Mouse (Mus musculus) limb, embryonic 11.5 days (tissue): ENCODE measurements around the gene Wnt5b. TPM values are rescaled to one million over a fixed set of nuclear protein-coding genes. Genes with fewer than 3 reads are reported as not detected.

Experiments
- ATAC-seq: fragments of 200-750 bp; cut with Nextera tagmentation; 2 replicates; pipeline ENCODE4 v1.8.0; 2017; ENCODE audit warnings: low read depth; ENCODE audit not compliant: insufficient number of reproducible peaks, low FRiP score, low TSS enrichment
- DNase-seq: peaks from one replicate; pipeline ENCODE4 v3.0.0-alpha.2; 2015; ENCODE audit warnings: low spot score
- H3K27ac ChIP-seq: fragments of 300-500 bp; sonication (generic); replicated peaks from 2 replicates; pipeline ENCODE4 v1.5.1; 2014; ENCODE audit warnings: low read depth, mild to moderate bottlenecking, low read length
- H3K27me3 ChIP-seq: fragments of 300-500 bp; sonication (generic); 2 replicates; pipeline ENCODE4 v1.6.1; 2014; ENCODE audit warnings: mild to moderate bottlenecking, low read length, mixed read lengths; ENCODE audit not compliant: control insufficient read depth, insufficient read depth
- H3K36me3 ChIP-seq: fragments of 300-500 bp; sonication (generic); 2 replicates; pipeline ENCODE4 v1.6.1; 2014; ENCODE audit warnings: mild to moderate bottlenecking, low read length, moderate library complexity, mixed read lengths; ENCODE audit not compliant: control insufficient read depth, insufficient read depth
- H3K4me1 ChIP-seq: fragments of 300-500 bp; sonication (generic); 2 replicates; pipeline ENCODE4 v1.6.1; 2014; ENCODE audit warnings: low read length, mixed read lengths; ENCODE audit not compliant: control insufficient read depth, insufficient read depth
- H3K4me2 ChIP-seq: fragments of 300-500 bp; sonication (generic); 2 replicates; pipeline ENCODE4 v1.6.1; 2014; ENCODE audit warnings: low read depth, mild to moderate bottlenecking, moderate library complexity; ENCODE audit not compliant: severe bottlenecking
- H3K4me3 ChIP-seq: fragments of 300-500 bp; sonication (generic); 2 replicates; pipeline ENCODE4 v1.5.1; 2014; ENCODE audit warnings: low read depth, low read length
- H3K9ac ChIP-seq: fragments of 300-500 bp; sonication (generic); 2 replicates; pipeline ENCODE4 v1.6.1; 2014; ENCODE audit warnings: mild to moderate bottlenecking, low read length
- H3K9me3 ChIP-seq: fragments of 300-500 bp; sonication (generic); 2 replicates; pipeline ENCODE4 v1.6.1; 2016; ENCODE audit warnings: low read length; ENCODE audit not compliant: control insufficient read depth
- WGBS: fragments of 180-500 bp; shearing (Covaris S2); extraction: QIAGEN DNeasy Blood & Tissue Kit; methylation state at CpG from one replicate; pipeline ENCODE4 v1.1.7; 2014; 5-methylcytosine and 5-hydroxymethylcytosine counted together
- polyA plus RNA-seq: library from polyadenylated mRNA; unstranded; fragments of >200 nt; fragmentation: Nextera tagmentation; extraction: Ambion mirVana; gene quantifications from 2 replicates; pipeline ENCODE4 v1.2.1, GENCODE M21; 2014

Wnt5b gene
- polyA plus RNA-seq, 1 experiment from 2014 or later: 17.1 TPM

GRCm38 (mm10) chr6:119502031-119502430, 42.1 kb downstream of the Wnt5b start:
- H3K4me3 ChIP-seq: no peak overlapping the region
- 75% methylated on average over 9 of the region's 9 CpGs for WGBS
- H3K9ac ChIP-seq: no peak overlapping the region
- H3K4me2 ChIP-seq: no peak overlapping the region
- no peaks in the 10 kb centered on the region for H3K9me3 ChIP-seq
- H3K36me3 ChIP-seq: no peaks in the 10 kb centered on the region
- ATAC-seq: no peak
- no peak for DNase-seq
- H3K27me3 ChIP-seq: no peaks in the 10 kb centered on the region
- 0 out of 2 replicates have a peak overlapping the region, but pooled peaks have one; percentile 21 for H3K27ac ChIP-seq
- H3K4me1 ChIP-seq: peaks cover 4% of the 10 kb centered on the region; the same call in 1 of the 2 replicates

DNA sequence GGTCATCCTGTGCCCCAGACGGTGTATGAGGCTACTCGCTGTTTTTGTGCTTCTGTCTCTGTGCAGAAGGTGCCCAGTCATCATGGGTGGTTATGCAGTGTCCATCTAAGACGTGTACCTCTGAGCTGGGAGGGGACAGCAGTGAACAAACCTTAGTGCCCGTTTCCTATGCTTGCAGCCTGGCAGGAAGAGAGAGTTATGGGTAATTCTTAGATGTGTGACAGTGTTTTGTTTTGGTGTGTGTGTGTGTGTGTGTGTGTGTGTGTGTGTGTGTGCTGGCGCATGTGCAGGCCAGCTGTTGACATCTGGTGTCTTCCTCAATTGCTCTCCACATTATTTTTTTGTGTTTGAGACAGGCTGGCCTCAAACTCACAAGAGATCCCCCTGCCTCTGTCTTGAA, 44.1 kb downstream of the Wnt5b start:
- 60% methylated on average over 5 of the region's 5 CpGs for WGBS
- H3K36me3 ChIP-seq: no peaks in the 10 kb centered on the region
- H3K4me3 ChIP-seq: no peak overlapping the region
- no peak overlapping the region for H3K9ac ChIP-seq
- no peak overlapping the region for H3K4me2 ChIP-seq
- H3K27me3 ChIP-seq: no peaks in the 10 kb centered on the region
- DNase-seq (no peak), ATAC-seq (no peak)
- H3K9me3 ChIP-seq: no peaks in the 10 kb centered on the region
- H3K27ac ChIP-seq: no peak overlapping the region
- peaks cover 4% of the 10 kb centered on the region; the same call in 1 of the 2 replicates for H3K4me1 ChIP-seq

DNA sequence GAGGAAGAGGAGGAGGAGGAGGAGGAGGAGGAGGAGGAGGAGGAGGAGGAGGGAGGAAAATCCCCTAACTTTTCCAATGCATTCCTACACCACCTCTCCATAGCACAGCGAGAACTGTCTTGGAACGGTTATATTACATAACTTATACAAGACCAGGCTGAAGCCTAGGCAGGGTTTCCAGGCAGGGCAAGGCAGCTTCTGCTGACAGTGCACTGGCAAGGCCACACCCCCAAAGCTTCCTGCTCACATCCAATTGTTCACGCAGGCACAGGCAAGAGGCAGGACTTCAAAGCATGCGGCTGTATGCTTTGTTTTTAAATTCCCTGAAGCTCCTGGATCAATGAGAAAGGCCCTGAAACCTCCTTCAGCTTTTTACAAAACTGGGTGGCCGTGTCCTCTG, 44.9 kb downstream of the Wnt5b start:
- WGBS: 24% methylated on average over 5 of the region's 5 CpGs
- Histone ChIP-seq H3K9ac (no peak overlapping the region), H3K27ac (no peak overlapping the region), H3K4me1 (peaks cover 4% of the 10 kb centered on the region; the same call in 1 of the 2 replicates), H3K4me3 (no peak overlapping the region), H3K4me2 (no peak overlapping the region), H3K9me3 (no peaks in the 10 kb centered on the region), H3K27me3 (no peaks in the 10 kb centered on the region), H3K36me3 (no peaks in the 10 kb centered on the region)
- DNase-seq (no peak), ATAC-seq (no peak)

GRCm38 (mm10) chr6:119492630-119493014, 51.5 kb downstream of the Wnt5b start:
- DNase-seq (no peak), ATAC-seq (no peak)
- no peak overlapping the region for H3K4me2 ChIP-seq
- H3K4me3 ChIP-seq: no peak overlapping the region
- H3K27ac ChIP-seq: no peak overlapping the region
- no peaks in the 10 kb centered on the region for H3K27me3 ChIP-seq
- no peak overlapping the region for H3K9ac ChIP-seq
- no peaks in the 10 kb centered on the region for H3K9me3 ChIP-seq
- no peaks in the 10 kb centered on the region for H3K4me1 ChIP-seq
- WGBS: 26% methylated on average over 7 of the region's 7 CpGs
- no peaks in the 10 kb centered on the region for H3K36me3 ChIP-seq

DNA sequence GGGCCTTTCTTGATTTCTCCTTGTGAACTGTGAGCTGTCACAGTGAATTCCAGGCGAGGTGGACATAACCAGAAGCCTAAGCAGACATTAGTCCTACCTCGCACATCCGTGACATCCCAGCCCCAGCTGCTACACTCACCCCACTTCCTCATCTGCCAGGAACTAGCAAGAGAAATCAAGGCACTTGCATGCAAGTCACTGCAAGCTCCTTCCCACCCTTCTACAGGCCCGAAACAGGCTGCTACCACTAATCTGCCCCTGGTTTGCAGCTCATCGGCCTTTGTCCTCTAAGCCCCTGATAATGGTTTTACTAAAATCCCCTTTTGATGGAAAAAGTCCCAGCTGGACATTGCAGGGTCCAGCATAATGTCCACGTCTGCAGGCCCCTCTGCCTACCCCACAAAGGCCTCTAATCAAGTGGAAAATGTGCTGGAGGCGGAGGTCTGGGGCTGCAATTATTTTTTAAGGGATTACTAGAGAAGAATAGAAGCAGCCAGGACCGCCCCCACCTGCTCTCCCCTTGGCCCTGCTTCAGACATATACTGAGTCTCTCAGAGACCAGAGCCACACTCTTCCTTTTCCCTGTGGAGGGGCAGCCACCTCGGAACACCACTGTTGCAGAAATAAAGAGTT, 52.0 kb downstream of the Wnt5b start:
- Histone ChIP-seq H3K4me3 (no peak overlapping the region), H3K9me3 (no peaks in the 10 kb centered on the region), H3K36me3 (no peaks in the 10 kb centered on the region), H3K9ac (no peak overlapping the region), H3K4me1 (no peaks in the 10 kb centered on the region), H3K27me3 (no peaks in the 10 kb centered on the region), H3K4me2 (no peak overlapping the region), H3K27ac (no peak overlapping the region)
- WGBS: 54% methylated on average over 9 of the region's 9 CpGs
- ATAC-seq (no peak), DNase-seq (no peak)

DNA sequence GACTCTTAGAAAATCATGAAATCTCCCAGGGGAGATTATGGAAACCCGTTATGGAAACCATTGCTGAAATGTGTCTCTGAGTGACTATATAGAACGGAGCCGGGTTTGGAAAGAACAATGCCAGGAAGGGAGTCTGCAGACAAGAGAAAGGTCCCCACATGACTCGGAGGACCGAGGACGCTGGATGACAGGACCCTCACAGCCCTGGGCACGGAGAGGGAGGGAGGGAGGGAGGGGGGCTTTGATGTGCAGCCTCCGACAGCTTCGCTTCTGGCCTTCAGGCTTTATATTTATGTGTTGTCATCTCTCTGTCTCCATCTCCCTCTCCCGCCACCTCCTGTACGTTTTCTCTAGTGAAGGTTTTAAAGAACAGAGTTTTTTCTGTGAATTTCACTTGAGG, 53.1 kb downstream of the Wnt5b start:
- DNase-seq (no peak), ATAC-seq (no peak)
- Histone ChIP-seq H3K4me1 (no peaks in the 10 kb centered on the region), H3K9me3 (no peaks in the 10 kb centered on the region), H3K36me3 (no peaks in the 10 kb centered on the region), H3K27me3 (no peaks in the 10 kb centered on the region), H3K4me2 (no peak overlapping the region), H3K4me3 (no peak overlapping the region), H3K9ac (no peak overlapping the region), H3K27ac (no peak overlapping the region)
- WGBS: 54% methylated on average over 11 of the region's 11 CpGs

GRCm38 (mm10) chr6:119490549-119490948, 53.6 kb downstream of the Wnt5b start:
- no peak overlapping the region for H3K4me2 ChIP-seq
- no peak overlapping the region for H3K4me3 ChIP-seq
- H3K9me3 ChIP-seq: no peaks in the 10 kb centered on the region
- no peaks in the 10 kb centered on the region for H3K4me1 ChIP-seq
- DNase-seq (no peak), ATAC-seq (no peak)
- no peaks in the 10 kb centered on the region for H3K36me3 ChIP-seq
- no peak overlapping the region for H3K27ac ChIP-seq
- WGBS: 48% methylated on average over 11 of the region's 11 CpGs
- H3K9ac ChIP-seq: no peak overlapping the region
- no peaks in the 10 kb centered on the region for H3K27me3 ChIP-seq

DNA sequence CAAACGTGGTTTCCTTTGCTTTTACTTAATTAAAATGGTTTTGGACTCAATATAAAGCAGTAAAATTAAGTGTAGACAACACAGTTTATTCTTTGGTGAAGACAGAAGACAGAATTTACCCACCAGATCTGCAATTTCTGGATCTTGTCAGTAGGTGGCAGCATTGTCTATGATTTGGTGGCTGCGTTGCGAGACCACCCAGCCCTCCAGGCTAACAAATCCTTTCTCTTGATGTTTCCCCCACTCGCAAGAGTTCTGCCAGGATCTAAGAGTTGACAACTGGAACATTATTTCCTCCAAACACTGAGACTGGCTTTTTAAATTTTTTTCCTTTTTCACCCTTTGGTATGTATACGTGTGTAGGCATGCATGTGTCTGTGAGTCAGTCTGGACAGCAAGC, 54.4 kb downstream of the Wnt5b start:
- Histone ChIP-seq H3K27ac (no peak overlapping the region), H3K27me3 (no peaks in the 10 kb centered on the region), H3K4me2 (no peak overlapping the region), H3K36me3 (no peaks in the 10 kb centered on the region), H3K9ac (no peak overlapping the region), H3K4me3 (no peak overlapping the region), H3K9me3 (no peaks in the 10 kb centered on the region), H3K4me1 (peaks cover under 1% of the 10 kb centered on the region; the same call in 1 of the 2 replicates)
- 13% methylated on average over 5 of the region's 5 CpGs for WGBS
- ATAC-seq: no peak
- peak; percentile 84 for DNase-seq

- no peak for DNase-seq
- Histone ChIP-seq H3K27ac (no peak overlapping the region), H3K27me3 (no peaks in the 10 kb centered on the region), H3K36me3 (peaks cover 3% of the 10 kb centered on the region), H3K4me1 (peaks cover 16% of the 10 kb centered on the region), H3K9me3 (no peaks in the 10 kb centered on the region), H3K4me2 (no peak overlapping the region), H3K9ac (no peak overlapping the region), H3K4me3 (no peak overlapping the region)
- 92% methylated on average over 9 of the region's 9 CpGs for WGBS
- no peak for ATAC-seq
These were observed 56.5 kb downstream of the Wnt5b start for GRCm38 (mm10) chr6:119487619-119488018.
